Mouse (Mus musculus): ENCODE data around the gene Ehbp1. TPM values are rescaled to one million over a fixed set of nuclear protein-coding genes. Genes with fewer than 3 reads are reported as not detected.
A peak's percentile ranks its signal among the peaks of the same experiment; 100 is the strongest.

The Ehbp1 gene
- total RNA-seq, 2 experiments from 2014 or later, result 55.0 to 57.8 TPM

GRCm38 (mm10) chr11:22218222-22218621, 123.9 kb downstream of the Ehbp1 start:
- no peak for DNase-seq (ENCODE audit: extremely low spot score in 1 of 2, low spot score in 2 of 2)
- intact Hi-C loops (cut with DNase I), result no loop called here
- H3K4me3 ChIP-seq, result no peak overlapping the region
- no peak overlapping the region for H3K27ac ChIP-seq
- TF ChIP-seq CTCF (IDR thresholded peaks at IDR 0.05), result no peak

GRCm38 (mm10) chr11:22216941-22217340, 125.2 kb downstream of the Ehbp1 start:
- TF ChIP-seq CTCF (IDR thresholded peaks at IDR 0.05), result no peak
- DNase-seq (ENCODE audit: extremely low spot score in 1 of 2, low spot score in 2 of 2), result no peak
- intact Hi-C loops (cut with DNase I), result no loop called here
- no peak overlapping the region for H3K27ac ChIP-seq
- no peak overlapping the region for H3K4me3 ChIP-seq

- TF ChIP-seq CTCF (IDR thresholded peaks at IDR 0.05), result peak; percentile 58
- Histone ChIP-seq H3K4me3 (no peak overlapping the region), H3K27ac (no peak overlapping the region)
- no peak for DNase-seq (ENCODE audit: extremely low spot score in 1 of 2, low spot score in 2 of 2)
- intact Hi-C loops (cut with DNase I), result loop anchor here (5.0 to 10.0 kb wide), 2 partner anchors 212 to 539 kb away; no protein-coding TSS in a partner anchor
Observed at GRCm38 (mm10) chr11:22206611-22207010, 135.5 kb downstream of the Ehbp1 start.

GRCm38 (mm10) chr11:22206191-22206590, 135.9 kb downstream of the Ehbp1 start:
- no peak for DNase-seq (ENCODE audit: extremely low spot score in 1 of 2, low spot score in 2 of 2)
- no peak overlapping the region for H3K4me3 ChIP-seq
- intact Hi-C loops (cut with DNase I), result loop anchor here (5.0 to 10.0 kb wide), 2 partner anchors 211 to 539 kb away; no protein-coding TSS in a partner anchor
- no peak for TF ChIP-seq CTCF (IDR thresholded peaks at IDR 0.05)
- no peak overlapping the region for H3K27ac ChIP-seq

GRCm38 (mm10) chr11:22203413-22203812, 138.7 kb downstream of the Ehbp1 start:
- intact Hi-C loops (cut with DNase I), result loop anchor here (10.0 kb wide), 1 partner anchor 209 kb away; no protein-coding TSS in a partner anchor
- DNase-seq (ENCODE audit: extremely low spot score in 1 of 2, low spot score in 2 of 2), result no peak
- no peak overlapping the region for H3K27ac ChIP-seq
- no peak overlapping the region for H3K4me3 ChIP-seq
- no peak for TF ChIP-seq CTCF (IDR thresholded peaks at IDR 0.05)

GRCm38 (mm10) chr11:22201125-22201524, 141.0 kb downstream of the Ehbp1 start:
- intact Hi-C loops (cut with DNase I), result loop anchor here (10.0 kb wide), 1 partner anchor 206 kb away; no protein-coding TSS in a partner anchor
- Histone ChIP-seq H3K4me3 (no peak overlapping the region), H3K27ac (no peak overlapping the region)
- no peak for DNase-seq (ENCODE audit: extremely low spot score in 1 of 2, low spot score in 2 of 2)
- no peak for TF ChIP-seq CTCF (IDR thresholded peaks at IDR 0.05)

- intact Hi-C loops (cut with DNase I), result loop anchor here (10.0 kb wide), 1 partner anchor 205 kb away; no protein-coding TSS in a partner anchor
- no peak overlapping the region for H3K4me3 ChIP-seq
- TF ChIP-seq CTCF (IDR thresholded peaks at IDR 0.05), result no peak
- no peak for DNase-seq (ENCODE audit: extremely low spot score in 1 of 2, low spot score in 2 of 2)
- H3K27ac ChIP-seq, result no peak overlapping the region
Observed at GRCm38 (mm10) chr11:22199881-22200280, 142.2 kb downstream of the Ehbp1 start.

GRCm38 (mm10) chr11:22198406-22198805, 143.7 kb downstream of the Ehbp1 start:
- no peak overlapping the region for H3K4me3 ChIP-seq
- no peak overlapping the region for H3K27ac ChIP-seq
- no peak for DNase-seq (ENCODE audit: extremely low spot score in 1 of 2, low spot score in 2 of 2)
- TF ChIP-seq CTCF (IDR thresholded peaks at IDR 0.05), result no peak
- intact Hi-C loops (cut with DNase I), result no loop called here

GRCm38 (mm10) chr11:22197935-22198334, 144.2 kb downstream of the Ehbp1 start:
- intact Hi-C loops (cut with DNase I), result no loop called here
- Histone ChIP-seq H3K4me3 (no peak overlapping the region), H3K27ac (no peak overlapping the region)
- TF ChIP-seq CTCF (IDR thresholded peaks at IDR 0.05), result no peak
- no peak for DNase-seq (ENCODE audit: extremely low spot score in 1 of 2, low spot score in 2 of 2)

- H3K4me3 ChIP-seq, result no peak overlapping the region
- no peak for TF ChIP-seq CTCF (IDR thresholded peaks at IDR 0.05)
- H3K27ac ChIP-seq, result no peak overlapping the region
- DNase-seq (ENCODE audit: extremely low spot score in 1 of 2, low spot score in 2 of 2), result no peak
- intact Hi-C loops (cut with DNase I), result no loop called here
Observed at GRCm38 (mm10) chr11:22196776-22197175, 145.3 kb downstream of the Ehbp1 start.

- DNase-seq (ENCODE audit: extremely low spot score in 1 of 2, low spot score in 2 of 2), result no peak
- intact Hi-C loops (cut with DNase I), result no loop called here
- Histone ChIP-seq H3K27ac (no peak overlapping the region), H3K4me3 (no peak overlapping the region)
- TF ChIP-seq CTCF (IDR thresholded peaks at IDR 0.05), result no peak
Observed at GRCm38 (mm10) chr11:22194607-22195006, 147.5 kb downstream of the Ehbp1 start.

GRCm38 (mm10) chr11:22190576-22190975, 151.5 kb downstream of the Ehbp1 start:
- H3K27ac ChIP-seq, result no peak overlapping the region
- no peak overlapping the region for H3K4me3 ChIP-seq
- no peak for DNase-seq (ENCODE audit: extremely low spot score in 1 of 2, low spot score in 2 of 2)
- intact Hi-C loops (cut with DNase I), result no loop called here
- no peak for TF ChIP-seq CTCF (IDR thresholded peaks at IDR 0.05)

GRCm38 (mm10) chr11:22189970-22190369, 152.1 kb downstream of the Ehbp1 start:
- DNase-seq (ENCODE audit: extremely low spot score in 1 of 2, low spot score in 2 of 2), result no peak
- intact Hi-C loops (cut with DNase I), result no loop called here
- Histone ChIP-seq H3K4me3 (no peak overlapping the region), H3K27ac (no peak overlapping the region)
- no peak for TF ChIP-seq CTCF (IDR thresholded peaks at IDR 0.05)

All from left cerebral cortex, adult 2 months (tissue).